In genomic region chr16:33774972-33775371, GRCm38 (mm10) we compare ENCODE assay signal across 17 mouse cellular contexts. TPM values are rescaled to one million over a fixed set of nuclear protein-coding genes. Genes with fewer than 3 reads are reported as not detected.
DNase-seq lines count a peak whose midpoint lies in the region; ATAC-seq lines count a peak whose summit lies in the region.
"Had no signal": no experiment of that assay in that cellular context is flagged by ENCODE, and none has a peak within 500 bp of the region (broad histone marks: within the 10 kb centered on the region; RNA-seq: fewer than 3 reads in every experiment).

No protein-coding gene starts in this region.

- 0 out of 2 replicates have a peak overlapping the region, but pooled peaks have one; percentile 21 for H3K9ac ChIP-seq in intestine, embryonic 16.5 days (ENCODE audit: low read depth, low read length)
- no peak overlapping the region for H3K9ac ChIP-seq in intestine, embryonic 15.5 days
- H3K9ac ChIP-seq: embryonic facial prominence, embryonic 12.5 days; liver, embryonic 13.5 days had no signal

- 48% methylated on average over 3 of the region's 3 CpGs for WGBS in intestine, embryonic 16.5 days
- 52% methylated on average over 3 of the region's 3 CpGs for WGBS in intestine, embryonic 15.5 days
- 92% methylated on average over 3 of the region's 3 CpGs for WGBS in forebrain, embryonic 10.5 days
- WGBS in embryonic facial prominence, embryonic 10.5 days: 81% methylated on average over 3 of the region's 3 CpGs

- peak; percentile 17 for DNase-seq in cerebellum, adult 11-12 months
- no peak for DNase-seq in cerebellum, adult 9-10 months
- DNase-seq in testis, postnatal 14 days (ENCODE audit: low spot score): peak; percentile 11
- no peak for DNase-seq in testis, postnatal 10 days (ENCODE audit: low spot score)
- no peak for DNase-seq in forebrain, embryonic 10.5 days (ENCODE audit: extremely low spot score, low spot score)
- DNase-seq in embryonic facial prominence, embryonic 10.5 days (ENCODE audit: low spot score): no peak
- DNase-seq: heart, adult 18-20 months; kidney, postnatal 36 days; left cerebral cortex, postnatal 4 days; liver, embryonic 13.5 days; spleen, adult 18-20 months had no signal

- no peak overlapping the region for H3K4me2 ChIP-seq in intestine, embryonic 16.5 days (ENCODE audit: low read depth, low read length)
- no peak overlapping the region for H3K4me2 ChIP-seq in intestine, embryonic 15.5 days (replicated peaks)
- H3K4me2 ChIP-seq: embryonic facial prominence, embryonic 12.5 days; liver, embryonic 13.5 days; midbrain, embryonic 11.5 days had no signal

- peak overlapping the region; percentile 60 for H3K27ac ChIP-seq in intestine, embryonic 16.5 days (ENCODE audit: low read length)
- H3K27ac ChIP-seq in intestine, embryonic 15.5 days: no peak overlapping the region
- H3K27ac ChIP-seq in forebrain, embryonic 10.5 days: no peak overlapping the region
- no peak overlapping the region for H3K27ac ChIP-seq in embryonic facial prominence, embryonic 10.5 days (replicated peaks)
- H3K27ac ChIP-seq: embryonic facial prominence, embryonic 12.5 days; hindbrain, embryonic 10.5 days; liver, embryonic 13.5 days had no signal

- H3K27me3 ChIP-seq in intestine, embryonic 16.5 days (replicated peaks; ENCODE audit: control insufficient read depth, insufficient read depth, low read length): no peaks in the 10 kb centered on the region
- no peaks in the 10 kb centered on the region for H3K27me3 ChIP-seq in intestine, embryonic 15.5 days (replicated peaks)
- H3K27me3 ChIP-seq in forebrain, embryonic 10.5 days (ENCODE audit: poor library complexity, severe bottlenecking): no peaks in the 10 kb centered on the region
- no peaks in the 10 kb centered on the region for H3K27me3 ChIP-seq in embryonic facial prominence, embryonic 10.5 days (replicated peaks; ENCODE audit: low read depth, poor library complexity, severe bottlenecking)
- H3K27me3 ChIP-seq: embryonic facial prominence, embryonic 12.5 days; liver, embryonic 13.5 days had no signal

- H3K4me1 ChIP-seq in intestine, embryonic 16.5 days (ENCODE audit: control insufficient read depth, insufficient read depth, low read length): peaks cover 29% of the 10 kb centered on the region
- H3K4me1 ChIP-seq in intestine, embryonic 15.5 days (replicated peaks): peaks cover 6% of the 10 kb centered on the region; the same call in 1 of the 2 replicates
- H3K4me1 ChIP-seq in forebrain, embryonic 10.5 days: no peaks in the 10 kb centered on the region
- no peaks in the 10 kb centered on the region for H3K4me1 ChIP-seq in embryonic facial prominence, embryonic 10.5 days
- H3K4me1 ChIP-seq: embryonic facial prominence, embryonic 12.5 days; hindbrain, embryonic 10.5 days had no signal

- no peak for ATAC-seq in intestine, embryonic 16.5 days
- ATAC-seq in intestine, embryonic 15.5 days: no peak
- ATAC-seq: inflammation-experienced regulatory T-cells, adult 6 months had no signal

- H3K9me3 ChIP-seq in intestine, embryonic 16.5 days (ENCODE audit: control insufficient read depth, low read length): no peaks in the 10 kb centered on the region
- H3K9me3 ChIP-seq in intestine, embryonic 15.5 days: no peaks in the 10 kb centered on the region
- no peaks in the 10 kb centered on the region for H3K9me3 ChIP-seq in forebrain, embryonic 10.5 days
- H3K9me3 ChIP-seq in embryonic facial prominence, embryonic 10.5 days: no peaks in the 10 kb centered on the region
- H3K9me3 ChIP-seq: embryonic facial prominence, embryonic 12.5 days; hindbrain, embryonic 10.5 days; liver, embryonic 13.5 days had no signal

- H3K4me3 ChIP-seq in intestine, embryonic 16.5 days (ENCODE audit: low read length): no peak overlapping the region
- H3K4me3 ChIP-seq in intestine, embryonic 15.5 days (replicated peaks): no peak overlapping the region
- no peak overlapping the region for H3K4me3 ChIP-seq in forebrain, embryonic 10.5 days
- no peak overlapping the region for H3K4me3 ChIP-seq in embryonic facial prominence, embryonic 10.5 days
- H3K4me3 ChIP-seq: embryonic facial prominence, embryonic 12.5 days; hindbrain, embryonic 10.5 days; liver, embryonic 13.5 days had no signal

- no peaks in the 10 kb centered on the region for H3K36me3 ChIP-seq in intestine, embryonic 16.5 days (ENCODE audit: control insufficient read depth, insufficient read depth, low read length)
- H3K36me3 ChIP-seq in intestine, embryonic 15.5 days: no peaks in the 10 kb centered on the region
- H3K36me3 ChIP-seq in forebrain, embryonic 10.5 days (replicated peaks): no peaks in the 10 kb centered on the region; the same call in 1 of the 2 replicates
- H3K36me3 ChIP-seq in embryonic facial prominence, embryonic 10.5 days (replicated peaks): no peaks in the 10 kb centered on the region
- H3K36me3 ChIP-seq: embryonic facial prominence, embryonic 12.5 days; hindbrain, embryonic 10.5 days; liver, embryonic 13.5 days had no signal

RNA-seq across cellular contexts. Expression of gene Muc13, which starts 18.9 kb away (rescaled TPM):
- 358 and 407 TPM in 2 replicates for polyA plus RNA-seq in intestine, embryonic 16.5 days (2015; fragmentation: Nextera tagmentation; extraction: Ambion mirVana)
- polyA plus RNA-seq in intestine, embryonic 15.5 days (2015; fragmentation: Nextera tagmentation; extraction: Ambion mirVana): 209 and 261 TPM in 2 replicates
- 0.24 and 0.38 TPM in 2 replicates for polyA plus RNA-seq in forebrain, embryonic 10.5 days (2016; fragmentation: Nextera tagmentation; extraction: Ambion mirVana)
- 0.10 and 0.14 TPM in 2 replicates for polyA plus RNA-seq in embryonic facial prominence, embryonic 10.5 days (2016; fragmentation: Nextera tagmentation; extraction: Ambion mirVana)

RNA-seq across cellular contexts. Expression of gene Itgb5, which starts 54.5 kb away (rescaled TPM):
- polyA plus RNA-seq in intestine, embryonic 16.5 days (2015; fragmentation: Nextera tagmentation; extraction: Ambion mirVana): 6.6 and 9.3 TPM in 2 replicates
- 35.8 and 36.1 TPM in 2 replicates for polyA plus RNA-seq in intestine, embryonic 15.5 days (2015; fragmentation: Nextera tagmentation; extraction: Ambion mirVana)
- 10.6 and 14.3 TPM in 2 replicates for polyA plus RNA-seq in forebrain, embryonic 10.5 days (2016; fragmentation: Nextera tagmentation; extraction: Ambion mirVana)
- polyA plus RNA-seq in embryonic facial prominence, embryonic 10.5 days (2016; fragmentation: Nextera tagmentation; extraction: Ambion mirVana): 62.1 and 64.1 TPM in 2 replicates

Comparison
In these comparisons a context has a peak if more than half of its experiments do, and no peak if none do; other contexts are left out.
1. DNase-seq: peak in cerebellum, adult 11-12 months (single experiment) and testis, postnatal 14 days (single experiment); none in cerebellum, adult 9-10 months (single experiment), testis, postnatal 10 days (single experiment), forebrain, embryonic 10.5 days (single experiment) and embryonic facial prominence, embryonic 10.5 days (single experiment).
2. RNA of gene Muc13, which starts 18.9 kb away (polyA plus RNA-seq): 358 to 407 TPM in intestine, embryonic 16.5 days and 209 to 261 TPM in intestine, embryonic 15.5 days; 0.24 to 0.38 TPM in forebrain, embryonic 10.5 days and 0.10 to 0.14 TPM in embryonic facial prominence, embryonic 10.5 days; every median in the first group is over 100 times any median in the second.